Mouse (Mus musculus) ES-Bruce4 (cell line): ENCODE measurements around the gene Dnmt3a. TPM values are rescaled to one million over a fixed set of nuclear protein-coding genes. Genes with fewer than 3 reads are reported as not detected.
"Not testable (repeated sequence)": the region's sequence is repeated elsewhere in the genome, so short reads cannot be mapped to it uniquely, and the experiment has no call there.

ENCODE experiments used
- H3K27ac ChIP-seq: 2 replicates; pipeline ENCODE4 v1.5.1; 2012; ENCODE audit warnings: low read length, inconsistent platforms; ENCODE audit not compliant: insufficient read depth
- H3K27me3 ChIP-seq: 2 replicates; pipeline ENCODE4 v1.6.1; 2012; ENCODE audit warnings: mild to moderate bottlenecking, low read length, inconsistent platforms; ENCODE audit not compliant: control insufficient read depth, poor library complexity, insufficient read depth, severe bottlenecking
- H3K36me3 ChIP-seq: 2 replicates; pipeline ENCODE4 v1.6.1; 2012; ENCODE audit warnings: inconsistent platforms, mild to moderate bottlenecking, low read length, moderate library complexity; ENCODE audit not compliant: control insufficient read depth, poor library complexity, insufficient read depth, severe bottlenecking
- H3K4me1 ChIP-seq: one replicate; pipeline ENCODE4 v1.8.1; 2011; ENCODE audit warnings: low read length; ENCODE audit not compliant: control insufficient read depth, insufficient read depth
- H3K4me3 ChIP-seq: 2 replicates; pipeline ENCODE4 v1.5.1; 2011; ENCODE audit warnings: low read depth, mild to moderate bottlenecking, low read length
- H3K9ac ChIP-seq: 2 replicates; pipeline ENCODE4 v1.6.1; 2012; ENCODE audit warnings: low read depth, mild to moderate bottlenecking, inconsistent platforms; ENCODE audit not compliant: poor library complexity, severe bottlenecking
- H3K9me3 ChIP-seq: replicated peaks from 2 replicates; pipeline ENCODE4 v1.6.1; 2012; ENCODE audit warnings: mild to moderate bottlenecking, low read length, inconsistent platforms; ENCODE audit not compliant: control insufficient read depth, poor library complexity, insufficient read depth, severe bottlenecking
- CTCF ChIP-seq: IDR thresholded peaks from one replicate; pipeline ENCODE4 v1.8.1; 2011; ENCODE audit warnings: low read depth, low read length
- EP300 ChIP-seq: IDR thresholded peaks from 2 replicates; pipeline ENCODE4 v1.6.1; 2011; ENCODE audit warnings: low read depth, low read length; ENCODE audit not compliant: insufficient read depth
- POLR2A ChIP-seq: IDR thresholded peaks from one replicate; pipeline ENCODE4 v1.8.1; 2011; ENCODE audit warnings: low read length; ENCODE audit not compliant: insufficient read depth
- polyA plus RNA-seq: library from polyadenylated mRNA; stranded (reverse); fragments of >200 nt; gene quantifications from 2 replicates; pipeline ENCODE4 v1.2.4, GENCODE M21; 2011; ENCODE audit warnings: low read depth; ENCODE audit not compliant: missing spikeins, insufficient read depth, insufficient read length

Dnmt3a gene
- polyA plus RNA-seq, 1 experiment, result 31.9 TPM

DNA sequence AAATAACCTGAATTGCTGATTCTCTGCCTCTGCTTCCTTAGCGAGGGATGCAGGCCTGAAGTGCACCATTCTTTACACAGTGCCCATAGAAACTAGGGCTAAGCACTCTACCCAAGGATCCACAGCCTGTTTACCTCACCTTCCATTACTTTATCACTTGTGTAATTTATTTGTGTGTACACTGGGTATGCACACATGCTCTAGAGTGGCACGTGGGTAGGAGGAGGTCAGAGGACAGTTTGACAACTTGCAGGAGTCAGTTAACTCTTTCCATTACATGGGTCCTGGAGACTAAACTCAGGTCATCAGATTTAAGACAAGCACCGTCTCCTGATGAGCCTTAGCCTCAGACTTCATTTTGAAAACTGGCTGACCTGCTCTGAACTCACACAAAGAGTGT lies 112.8 kb downstream of the Dnmt3a start:
- TF ChIP-seq CTCF (no peak), EP300 (no peak), POLR2A (no peak)
- H3K36me3 ChIP-seq, result no peaks in the 10 kb centered on the region
- no peak overlapping the region for H3K4me3 ChIP-seq
- H3K27me3 ChIP-seq, result no peaks in the 10 kb centered on the region
- no peak overlapping the region for H3K27ac ChIP-seq
- no peaks in the 10 kb centered on the region for H3K9me3 ChIP-seq
- H3K4me1 ChIP-seq, result peaks cover 4% of the 10 kb centered on the region
- no peak overlapping the region for H3K9ac ChIP-seq

- TF ChIP-seq POLR2A, result no peak
- TF ChIP-seq CTCF, result no peak
- no peak for TF ChIP-seq EP300
- peaks cover 4% of the 10 kb centered on the region for H3K4me1 ChIP-seq
- no peaks in the 10 kb centered on the region for H3K36me3 ChIP-seq
- no peaks in the 10 kb centered on the region for H3K9me3 ChIP-seq
- no peak overlapping the region for H3K9ac ChIP-seq
- no peaks in the 10 kb centered on the region for H3K27me3 ChIP-seq
- H3K27ac ChIP-seq, result no peak overlapping the region
- no peak overlapping the region for H3K4me3 ChIP-seq
Observed at GRCm38 (mm10) chr12:3919423-3919822, 113.6 kb downstream of the Dnmt3a start.

DNA sequence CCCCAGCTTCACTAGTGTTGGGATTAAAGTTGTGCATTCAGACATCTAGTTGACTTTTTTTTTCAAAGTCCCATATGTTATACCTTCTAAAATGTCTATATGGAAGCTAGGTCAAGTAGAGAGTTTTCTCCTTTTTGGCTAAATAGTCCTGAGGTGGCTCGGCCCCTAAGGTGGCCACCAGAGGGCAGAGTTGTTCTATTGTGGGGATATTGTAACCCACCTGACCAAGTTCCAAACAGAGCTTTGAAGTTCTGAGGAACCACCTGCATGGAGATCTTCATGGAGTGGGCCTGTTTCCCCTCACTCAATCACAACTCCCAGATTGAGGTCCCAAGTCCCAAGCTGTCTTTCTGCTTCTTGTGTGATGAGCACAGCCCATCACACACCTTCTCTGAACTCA lies 120.3 kb downstream of the Dnmt3a start:
- Histone ChIP-seq H3K4me3 (no peak overlapping the region), H3K27ac (no peak overlapping the region), H3K27me3 (no peaks in the 10 kb centered on the region), H3K4me1 (no peaks in the 10 kb centered on the region), H3K9ac (no peak overlapping the region), H3K9me3 (no peaks in the 10 kb centered on the region), H3K36me3 (no peaks in the 10 kb centered on the region)
- no peak for TF ChIP-seq POLR2A
- TF ChIP-seq EP300, result no peak
- peak; percentile 72 for TF ChIP-seq CTCF

GRCm38 (mm10) chr12:3928841-3929240 lies 123.0 kb downstream of the Dnmt3a start:
- Histone ChIP-seq H3K27me3 (no peaks in the 10 kb centered on the region), H3K4me1 (no peaks in the 10 kb centered on the region), H3K9me3 (no peaks in the 10 kb centered on the region), H3K4me3 (no peak overlapping the region), H3K36me3 (no peaks in the 10 kb centered on the region), H3K9ac (no peak overlapping the region), H3K27ac (no peak overlapping the region)
- no peak for TF ChIP-seq POLR2A
- TF ChIP-seq CTCF, result no peak

- not testable (repeated sequence) for H3K27ac ChIP-seq, H3K27me3 ChIP-seq, H3K4me3 ChIP-seq, H3K9ac ChIP-seq, H3K36me3 ChIP-seq, H3K4me1 ChIP-seq, H3K9me3 ChIP-seq
Observed at GRCm38 (mm10) chr12:3930090-3930865, 124.5 kb downstream of the Dnmt3a start.

GRCm38 (mm10) chr12:3942026-3942425 lies 136.2 kb downstream of the Dnmt3a start:
- Histone ChIP-seq H3K36me3 (no peaks in the 10 kb centered on the region), H3K27me3 (no peaks in the 10 kb centered on the region), H3K27ac (no peak overlapping the region), H3K9ac (no peak overlapping the region), H3K4me3 (no peak overlapping the region), H3K4me1 (no peaks in the 10 kb centered on the region), H3K9me3 (no peaks in the 10 kb centered on the region)
- no peak for TF ChIP-seq CTCF
- TF ChIP-seq EP300, result no peak
- no peak for TF ChIP-seq POLR2A
